Mouse (Mus musculus) adrenal gland, postnatal 10 days (tissue): ENCODE results near the gene Aloxe3. TPM values are rescaled to one million over a fixed set of nuclear protein-coding genes. Genes with fewer than 3 reads are reported as not detected.

Experiments
- DNase-seq: peaks from one replicate; pipeline ENCODE4 v3.0.0; 2021; ENCODE audit warnings: mixed read lengths
- total RNA-seq, 2 experiments: library from RNA; stranded (reverse); gene quantifications; 2 replicates each; pipeline ENCODE4 v1.2.3; 2021

Gene Aloxe3
- total RNA-seq, 2 experiments from 2014 or later, result 0.60 to 0.76 TPM

DNA sequence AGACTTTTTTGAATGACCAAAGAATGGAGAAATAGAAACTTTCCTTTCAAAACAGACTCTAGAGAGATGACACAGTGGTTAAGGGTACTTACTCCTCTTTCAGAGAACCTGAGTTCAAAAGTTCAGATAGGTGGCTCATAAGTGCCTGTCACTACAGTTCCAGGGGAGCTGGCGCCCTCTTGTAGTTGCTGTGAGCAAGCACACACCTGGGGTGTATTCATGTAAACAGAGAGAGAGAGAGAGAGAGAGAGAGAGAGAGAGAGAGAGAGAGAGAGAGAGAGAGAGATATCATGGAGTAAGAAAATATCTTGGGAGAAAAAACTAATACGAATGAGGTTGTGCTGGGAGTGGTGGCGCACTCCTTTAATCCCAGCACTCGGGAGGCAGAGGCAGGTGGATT is 54.4 kb downstream of the Aloxe3 start:
- DNase-seq, result no peak

- no peak for DNase-seq
Observed at GRCm38 (mm10) chr11:69185031-69185430, 59.3 kb downstream of the Aloxe3 start.

- DNase-seq, result no peak
Observed at GRCm38 (mm10) chr11:69185936-69186335, 60.2 kb downstream of the Aloxe3 start.

DNA sequence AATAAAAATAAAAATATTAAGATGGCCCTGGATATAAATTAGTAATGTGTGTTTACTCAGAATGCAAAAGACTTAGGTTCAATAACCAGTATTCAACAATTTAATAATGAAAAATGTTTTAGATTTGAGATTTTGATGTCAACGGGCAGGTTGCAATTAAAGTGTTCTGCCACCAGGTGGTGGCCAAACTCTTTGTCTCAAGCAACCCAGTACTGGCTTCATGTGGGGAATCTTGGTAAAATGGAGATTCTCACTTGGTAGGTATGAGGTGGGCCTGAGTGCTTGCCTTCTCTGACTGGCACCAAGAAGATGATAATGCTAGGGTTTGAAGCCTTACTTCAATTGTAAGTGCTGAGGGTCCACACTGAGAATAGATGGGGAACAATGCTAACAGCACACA is 67.1 kb downstream of the Aloxe3 start:
- DNase-seq, result peak; percentile 53

DNA sequence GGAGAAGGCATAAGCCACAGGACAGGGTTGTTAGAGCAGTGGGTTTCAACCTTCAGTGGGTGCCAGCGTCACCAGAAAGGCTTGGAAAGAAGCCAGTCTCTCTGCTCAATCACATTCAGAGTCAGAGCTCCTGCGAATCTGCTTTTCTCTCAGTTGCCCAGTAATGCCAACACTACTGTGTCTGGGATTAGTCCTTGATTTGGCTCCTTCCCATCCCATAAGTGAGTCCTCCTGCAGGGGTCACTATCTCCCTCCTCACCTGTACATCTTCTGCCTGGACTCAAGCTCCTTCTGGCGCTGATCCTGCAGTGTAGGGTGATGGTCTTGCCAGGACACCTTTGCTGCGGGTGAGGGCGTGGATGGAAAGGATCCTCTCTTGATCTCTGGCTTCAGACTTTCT is 71.1 kb downstream of the Aloxe3 start:
- peak; percentile 10 for DNase-seq

GRCm38 (mm10) chr11:69197194-69197593 is 71.5 kb downstream of the Aloxe3 start:
- DNase-seq, result no peak

DNA sequence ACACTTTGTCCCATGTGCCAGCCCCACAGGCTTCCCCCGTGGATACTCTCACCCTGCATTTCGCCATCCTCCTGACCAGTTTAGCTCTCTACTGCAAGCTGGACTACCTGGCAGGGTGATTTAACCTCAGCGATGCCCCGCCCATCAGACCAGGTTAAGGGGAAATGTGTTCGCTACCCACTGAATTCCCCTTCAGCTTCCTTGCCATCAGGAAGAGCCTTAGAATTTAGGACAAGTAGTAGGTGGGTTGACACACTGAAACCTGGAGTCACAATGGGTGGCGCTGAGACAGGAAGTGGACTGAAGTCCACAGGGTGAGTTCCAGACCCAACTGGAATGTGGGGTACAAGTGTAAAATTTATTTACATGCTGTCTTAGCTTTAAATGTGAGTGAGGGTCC is 72.0 kb downstream of the Aloxe3 start, which contains the start of gene Alox8:
TSS of gene Alox8 (minus strand) at position 101 of the 400 bp plus-strand sequence.
- no peak for DNase-seq

Other genes starting within 250 kb of the Aloxe3 start
- gene Rnf222, start 237.3 kb upstream of the Aloxe3 start, total RNA-seq, result under 1 TPM; 0.09 to 0.12 TPM
- gene Rpl26, start 224.3 kb upstream of the Aloxe3 start, total RNA-seq, result 1,000 to 10,000 TPM; 1,288 to 1,295 TPM
- gene Odf4, start 198.8 kb upstream of the Aloxe3 start, total RNA-seq, result under 1 TPM; 0.27 to 0.60 TPM
- gene Arhgef15, start 168.4 kb upstream of the Aloxe3 start, total RNA-seq, result 10 to 100 TPM; 25.4 to 35.9 TPM
- gene Slc25a35, start 157.8 kb upstream of the Aloxe3 start, total RNA-seq, result 10 to 100 TPM; 28.5 to 32.9 TPM
- 10 to 100 TPM; 20.4 to 24.7 TPM for gene Rangrf, start 150.7 kb upstream of the Aloxe3 start, total RNA-seq
- gene Pfas, start 117.4 kb upstream of the Aloxe3 start, total RNA-seq, result 10 to 100 TPM; 23.8 to 32.9 TPM
- gene Ctc1, start 110.0 kb upstream of the Aloxe3 start, total RNA-seq, result 10 to 100 TPM; 25.3 to 30.0 TPM
- gene Aurkb, start 80.2 kb upstream of the Aloxe3 start, total RNA-seq, result 10 to 100 TPM; 16.2 to 22.5 TPM
- gene Borcs6, start 66.2 kb upstream of the Aloxe3 start, total RNA-seq, result 10 to 100 TPM; 19.1 to 22.1 TPM
- 10 to 100 TPM; 13.2 to 13.8 TPM for gene Tmem107, start 55.1 kb upstream of the Aloxe3 start, total RNA-seq
- 100 to 1,000 TPM; 104 to 143 TPM for gene Vamp2, start 37.4 kb upstream of the Aloxe3 start, total RNA-seq
- gene Per1, start 30.7 kb upstream of the Aloxe3 start, total RNA-seq, result 100 to 1,000 TPM in 1 of 2 experiments, 10 to 100 TPM in 1; 63.1 to 157 TPM
- gene Hes7, start 5.5 kb upstream of the Aloxe3 start, total RNA-seq, result under 1 TPM; 0.18 to 0.36 TPM
- gene 9130213A22Rik, start 3.3 kb upstream of the Aloxe3 start, total RNA-seq, result under 1 TPM; 0.48 to 0.66 TPM
- not detected for gene Alox12b, start 31.1 kb downstream of the Aloxe3 start, total RNA-seq
- gene Alox8, start 71.9 kb downstream of the Aloxe3 start, total RNA-seq, result not detected
- gene Gucy2e, start 111.1 kb downstream of the Aloxe3 start, total RNA-seq, result not detected
- gene Cntrob, start 197.9 kb downstream of the Aloxe3 start, total RNA-seq, result 10 to 100 TPM in 1 of 2 experiments, 1 to 10 TPM in 1; 7.8 to 12.6 TPM
- 10 to 100 TPM; 75.1 to 78.6 TPM for gene Trappc1, start 198.1 kb downstream of the Aloxe3 start, total RNA-seq
- 1 to 10 TPM; 5.1 to 7.9 TPM for gene Kcnab3, start 200.4 kb downstream of the Aloxe3 start, total RNA-seq
- gene Rnf227, start 214.6 kb downstream of the Aloxe3 start, total RNA-seq, result 1 to 10 TPM; 4.2 to 7.2 TPM
- 100 to 1,000 TPM in 1 of 2 experiments, 10 to 100 TPM in 1; 93.8 to 128 TPM for gene Chd3, start 243.5 kb downstream of the Aloxe3 start, total RNA-seq